Mouse (Mus musculus) WW6 (cell line): Measurements from ENCODE around the gene Dlx6.

Experiments
- DNase-seq: peaks from one replicate; pipeline ENCODE4 v3.0.0-alpha.2; 2013; ENCODE audit warnings: low read depth, low spot score

The Dlx6 gene

GRCm38 (mm10) chr6:6863160-6863870, at the start of gene Dlx6:
TSS of gene Dlx6 (plus strand) at chr6:6863334.
- no peak for DNase-seq

- DNase-seq = no peak
Measured at GRCm38 (mm10) chr6:6816821-6817220, 46.3 kb upstream of the Dlx6 start.

DNA sequence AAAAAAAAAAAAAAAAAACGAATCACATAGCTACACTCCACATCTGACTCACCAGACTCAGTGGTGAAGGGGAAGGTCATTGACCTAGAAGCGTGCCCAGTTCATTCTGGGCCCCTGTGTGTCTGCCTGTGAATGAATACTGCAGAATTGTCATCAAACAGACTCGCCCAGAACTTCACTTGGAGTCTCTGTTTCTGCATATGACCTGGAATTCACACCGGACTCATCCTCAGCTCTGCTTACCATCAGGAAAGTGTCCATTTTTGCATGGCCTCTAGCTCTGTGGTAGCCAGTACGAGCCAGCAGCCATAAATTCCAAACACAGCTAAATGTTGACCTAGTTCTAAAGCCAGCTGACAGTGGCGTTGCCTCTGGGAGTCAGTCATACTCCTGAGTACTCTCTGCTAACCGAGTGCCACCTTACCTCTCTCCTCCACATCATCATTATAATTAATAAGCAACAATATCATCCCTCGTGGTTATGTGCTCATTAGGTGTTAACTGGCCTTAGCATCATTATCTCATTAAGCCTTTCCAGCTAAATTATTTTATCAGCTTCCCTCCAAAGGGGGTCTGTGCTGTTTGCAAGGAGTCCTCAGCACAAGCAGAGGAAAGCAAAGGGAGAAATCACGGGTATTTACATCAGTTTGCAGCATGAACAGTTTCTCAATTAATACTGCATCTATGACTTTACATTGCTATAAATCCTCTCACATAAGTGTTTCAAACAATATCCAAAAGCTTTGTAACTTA, 44.9 kb upstream of the Dlx6 start:
- no peak for DNase-seq

GRCm38 (mm10) chr6:6819134-6819533, 44.0 kb upstream of the Dlx6 start:
- no peak for DNase-seq

DNA sequence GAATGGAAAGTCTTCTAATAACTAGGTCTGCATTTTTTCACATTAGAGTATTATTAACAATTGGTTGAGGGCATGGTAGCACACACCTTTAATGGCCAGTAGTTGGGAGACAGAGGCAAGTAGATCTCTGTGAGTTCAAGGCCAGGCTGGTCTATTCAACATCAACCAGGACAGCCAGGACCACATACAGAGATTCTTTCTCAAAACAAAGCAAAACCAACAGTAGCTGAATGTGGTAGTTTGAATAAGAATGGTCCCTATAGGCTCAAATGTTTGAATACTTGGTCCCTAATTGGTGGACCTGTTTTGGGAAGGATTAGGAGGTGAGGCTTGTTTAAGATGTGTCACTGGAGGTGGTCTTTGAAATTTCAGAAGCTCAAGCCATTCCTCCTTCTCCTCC, 37.8 kb upstream of the Dlx6 start:
- DNase-seq = no peak

- no peak for DNase-seq
Measured at GRCm38 (mm10) chr6:6826861-6827260, 36.3 kb upstream of the Dlx6 start.

DNA sequence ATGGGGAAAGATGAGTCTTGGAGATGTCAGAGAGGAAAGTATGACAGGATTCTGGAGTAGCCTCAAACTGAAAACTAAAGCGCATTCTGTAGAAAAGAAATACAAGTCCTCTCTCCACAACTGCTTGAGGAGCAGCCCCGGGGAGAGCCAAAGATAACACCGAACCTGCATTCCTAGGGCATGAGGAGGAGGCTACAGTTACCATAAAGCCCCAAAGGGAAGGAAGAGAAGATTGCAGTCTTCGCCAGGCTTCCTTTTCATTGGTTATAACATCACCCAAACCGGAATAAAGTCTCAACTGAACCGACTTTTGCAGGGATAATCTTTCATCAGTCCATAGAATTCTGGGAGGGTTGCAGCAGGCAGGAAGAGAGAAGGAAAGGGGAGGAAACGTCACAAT, 32.7 kb upstream of the Dlx6 start:
- no peak for DNase-seq

DNA sequence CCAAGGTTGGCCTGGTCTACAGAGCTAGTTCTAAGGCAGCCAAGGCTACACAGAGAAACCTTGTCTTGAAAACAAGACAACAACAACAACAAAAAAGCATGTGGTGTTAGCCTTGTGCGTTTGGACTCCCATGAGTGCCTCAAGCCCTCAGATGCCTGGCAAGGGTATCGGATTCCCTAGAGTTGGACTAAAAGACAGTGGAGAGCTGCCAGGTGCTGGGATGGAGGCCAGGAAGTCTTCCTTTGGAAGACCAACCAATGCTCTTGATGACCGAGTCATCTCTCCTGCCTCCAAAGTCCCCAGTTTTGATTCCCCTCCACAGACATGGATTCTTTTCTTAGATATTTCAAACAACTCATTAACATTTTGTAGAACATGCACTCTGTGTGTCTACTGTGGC, 29.8 kb upstream of the Dlx6 start:
- no peak for DNase-seq

DNA sequence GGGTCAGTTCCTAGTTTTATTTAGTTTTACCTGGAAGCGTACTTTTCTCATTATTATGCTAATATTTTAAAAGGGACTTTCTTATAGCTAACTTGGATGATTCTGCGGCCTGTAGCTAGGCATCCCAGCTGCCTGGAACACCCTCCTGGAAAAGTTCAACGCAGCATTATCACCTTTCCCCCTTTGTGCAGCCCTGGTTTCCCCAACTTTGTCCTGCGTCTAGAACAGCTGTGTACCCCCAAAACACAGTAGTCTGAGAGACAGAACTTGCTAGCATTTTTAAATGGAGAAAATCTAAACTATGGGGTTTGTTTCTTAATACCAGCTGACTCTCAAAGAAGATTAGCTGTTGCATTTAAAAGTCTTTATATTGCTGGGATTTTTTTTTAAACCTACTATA, 14.6 kb upstream of the Dlx6 start:
- no peak for DNase-seq

DNA sequence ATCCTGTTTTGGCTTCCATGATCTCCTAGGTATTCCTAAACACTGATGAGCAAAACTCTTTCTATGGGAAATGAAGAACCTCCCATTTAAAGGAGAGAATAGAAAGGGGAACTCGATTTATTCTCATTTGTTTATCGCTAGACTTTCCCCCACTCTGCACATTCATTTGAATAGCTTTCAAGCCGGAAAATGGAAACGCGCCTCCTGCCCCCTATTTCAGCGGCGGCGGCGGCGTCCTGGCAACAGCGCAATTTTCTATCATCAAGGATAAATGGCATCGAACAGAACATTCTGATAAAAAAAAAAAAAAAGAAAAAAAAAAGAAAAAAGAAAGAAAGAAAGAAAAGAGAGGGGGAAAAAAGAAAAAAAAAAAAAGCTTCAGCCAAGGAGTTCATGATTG, 13.4 kb upstream of the Dlx6 start:
- no peak for DNase-seq

DNA sequence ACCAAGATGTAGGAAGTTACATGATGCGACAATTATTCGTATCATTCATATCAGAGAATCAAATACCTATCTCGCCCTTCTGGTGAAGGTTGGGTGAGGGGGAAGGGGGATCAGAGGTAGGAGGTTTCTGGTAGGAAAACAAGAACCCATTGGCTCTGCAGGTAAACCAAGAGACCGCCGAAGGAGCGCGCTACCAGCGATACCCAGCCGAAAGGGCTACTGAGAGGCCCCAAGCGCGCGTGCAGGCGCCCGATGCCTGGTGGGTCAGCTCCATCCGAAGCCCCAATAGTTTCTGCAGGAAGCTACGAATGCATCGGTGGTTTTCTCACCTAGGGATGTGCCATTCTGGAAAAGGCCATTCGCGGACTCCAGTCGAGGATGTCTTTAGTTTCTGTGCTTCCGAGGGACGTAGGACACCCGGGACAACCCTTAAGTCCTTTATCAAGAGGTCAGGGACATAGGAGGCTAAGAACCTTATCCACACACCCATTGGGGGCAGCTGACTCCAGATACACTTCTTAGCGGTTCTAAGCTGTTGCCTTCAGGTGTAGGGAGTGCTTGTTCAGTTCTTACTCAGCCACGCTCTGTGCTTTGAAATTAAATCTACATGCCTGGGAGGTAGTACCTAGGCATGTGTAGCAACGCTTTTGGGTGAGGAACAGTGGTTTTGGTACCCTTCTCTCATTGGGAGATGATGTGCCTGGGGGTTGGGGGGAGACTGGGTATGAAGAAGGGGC, 12.6 kb upstream of the Dlx6 start:
- DNase-seq = no peak

DNA sequence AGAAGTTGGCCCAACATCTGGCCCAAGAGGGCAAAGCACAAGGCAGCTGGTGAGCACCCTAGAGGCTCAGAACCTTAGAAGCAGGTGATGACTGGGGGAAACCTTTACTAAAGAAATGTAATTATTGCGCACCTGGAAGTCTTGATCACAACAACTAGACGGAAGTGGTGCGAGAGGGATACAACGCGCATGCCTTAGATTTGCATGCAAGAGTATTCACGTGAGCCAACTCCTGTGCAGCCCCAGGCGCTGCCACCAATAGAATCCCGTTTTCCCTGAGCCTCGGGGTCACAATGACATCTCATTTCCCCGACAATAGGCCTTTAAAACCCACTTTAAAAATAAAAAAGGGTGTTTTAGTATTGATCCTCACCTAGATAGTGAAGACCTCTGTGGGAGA, 12.0 kb upstream of the Dlx6 start:
- no peak for DNase-seq

- DNase-seq = no peak
Measured at GRCm38 (mm10) chr6:6852944-6853343, 10.2 kb upstream of the Dlx6 start.

DNA sequence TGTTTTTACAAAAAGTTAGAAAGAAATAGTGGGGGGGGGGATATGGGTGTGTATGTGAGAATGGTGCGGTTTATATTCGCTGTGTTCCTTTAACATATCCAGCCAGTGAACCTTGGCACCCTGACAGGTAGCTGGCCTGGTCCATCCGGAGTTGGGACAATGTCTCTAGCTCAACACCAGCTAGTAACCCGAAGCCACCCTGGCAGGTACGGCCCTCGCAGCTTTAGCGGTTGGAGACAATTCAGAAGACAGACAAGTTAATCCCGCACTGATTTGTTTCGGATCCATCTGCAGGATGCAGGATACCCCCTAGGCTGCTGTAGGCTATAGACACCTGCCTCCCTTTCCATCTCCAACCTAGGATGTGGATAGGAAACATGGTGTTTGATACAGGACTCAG, 9.0 kb upstream of the Dlx6 start:
- DNase-seq = no peak

DNA sequence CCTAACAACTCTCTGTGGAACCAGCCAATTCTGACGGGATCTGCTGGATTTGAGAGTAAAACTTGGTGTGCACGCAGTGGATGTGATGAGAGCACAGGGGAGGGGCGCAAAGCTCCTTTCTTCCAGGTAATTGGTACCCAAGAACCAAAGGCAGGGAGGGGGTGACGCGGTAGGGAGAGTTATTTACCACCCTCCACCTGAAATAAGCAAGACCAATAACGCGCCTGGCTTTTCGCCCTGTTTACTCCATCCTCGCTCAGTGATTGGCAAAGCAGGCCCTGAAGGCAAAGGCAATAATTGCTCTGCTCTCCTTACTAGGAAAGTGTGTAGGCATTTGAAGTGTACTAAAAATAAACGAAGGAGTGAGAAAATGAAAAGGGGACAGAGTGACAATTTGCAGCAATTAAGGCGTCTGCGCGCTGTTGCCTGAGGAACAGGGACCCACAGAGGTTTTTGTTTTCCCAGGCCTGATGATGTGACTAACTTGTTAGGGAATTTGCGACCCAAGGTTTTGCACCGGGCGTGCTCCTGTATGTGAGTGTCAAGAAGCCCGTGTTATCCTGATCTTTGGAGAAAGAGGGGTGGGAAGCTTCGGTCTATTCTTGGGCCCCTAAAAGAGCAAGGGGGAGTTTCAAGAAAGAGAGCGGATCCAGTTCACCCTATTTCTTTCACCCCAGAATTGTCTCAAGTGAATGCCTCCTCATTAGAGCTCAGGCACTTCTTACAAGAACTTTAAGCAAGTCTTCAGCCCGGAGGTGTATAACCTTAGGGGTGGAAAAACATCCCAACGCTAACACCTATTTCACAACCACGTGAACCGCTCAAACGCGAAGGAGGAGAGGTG, 8.0 kb upstream of the Dlx6 start:
- no peak for DNase-seq

DNA sequence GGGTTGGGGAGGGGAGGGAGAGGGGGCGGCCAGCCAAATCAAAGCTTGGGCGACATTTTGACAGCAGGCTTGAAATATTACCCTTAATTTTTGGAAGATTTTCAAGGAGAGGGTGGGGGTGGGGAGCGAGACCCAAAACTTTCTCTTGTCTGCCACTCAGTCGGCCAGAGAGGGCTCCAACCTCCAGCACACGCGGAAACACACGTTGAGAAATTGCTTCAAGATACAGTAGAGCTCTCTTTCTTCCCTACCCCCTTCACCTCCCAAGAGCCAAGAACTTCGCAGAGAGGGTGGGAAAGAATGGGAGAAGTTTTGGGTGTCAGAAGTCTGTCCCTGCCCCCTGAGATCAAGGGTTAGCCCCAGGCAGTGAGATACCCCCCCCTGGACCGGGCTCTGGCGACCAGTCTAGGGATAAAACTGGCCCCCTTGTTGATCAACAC, 7.4 kb upstream of the Dlx6 start:
- no peak for DNase-seq

DNA sequence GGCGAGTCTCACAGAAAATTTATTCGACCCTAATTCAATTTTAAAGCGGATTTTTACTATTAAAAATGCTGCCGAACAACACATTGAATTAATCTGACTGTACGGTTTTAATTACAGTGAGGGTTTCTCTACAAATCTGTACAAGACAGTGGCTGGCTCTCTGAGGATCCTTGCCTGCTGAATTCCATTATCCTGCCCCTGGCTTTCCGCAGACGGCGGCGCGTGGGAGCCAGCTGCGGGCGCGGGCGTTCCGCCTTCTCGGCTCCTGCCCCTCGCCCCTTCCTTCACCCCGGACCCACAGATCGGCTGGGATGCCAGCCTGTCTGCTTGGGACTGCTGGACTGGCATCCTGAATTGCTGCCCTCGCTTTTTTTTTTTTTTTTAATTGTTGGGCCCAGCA, 6.8 kb upstream of the Dlx6 start:
- no peak for DNase-seq

DNA sequence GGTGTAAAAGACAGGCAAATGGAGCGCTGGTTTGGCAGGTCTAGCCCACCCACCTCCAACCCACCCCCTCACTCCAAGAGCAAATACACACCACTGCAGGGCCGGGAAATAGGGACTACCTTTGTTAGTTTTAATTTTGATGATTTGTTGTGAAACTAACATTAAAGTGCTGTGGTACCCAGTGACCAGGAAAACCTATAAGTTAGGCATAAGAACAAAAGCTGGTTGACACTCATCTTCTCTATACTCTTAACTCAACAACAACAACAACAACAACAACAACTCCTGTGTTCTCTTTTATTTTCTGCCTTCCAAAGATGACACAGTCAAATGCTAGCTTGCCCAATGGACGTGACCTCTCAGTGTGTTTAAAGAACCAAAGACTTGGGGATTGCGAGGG, 6.3 kb upstream of the Dlx6 start:
- no peak for DNase-seq

- DNase-seq = no peak
Measured at GRCm38 (mm10) chr6:6857766-6858165, 5.4 kb upstream of the Dlx6 start.

DNA sequence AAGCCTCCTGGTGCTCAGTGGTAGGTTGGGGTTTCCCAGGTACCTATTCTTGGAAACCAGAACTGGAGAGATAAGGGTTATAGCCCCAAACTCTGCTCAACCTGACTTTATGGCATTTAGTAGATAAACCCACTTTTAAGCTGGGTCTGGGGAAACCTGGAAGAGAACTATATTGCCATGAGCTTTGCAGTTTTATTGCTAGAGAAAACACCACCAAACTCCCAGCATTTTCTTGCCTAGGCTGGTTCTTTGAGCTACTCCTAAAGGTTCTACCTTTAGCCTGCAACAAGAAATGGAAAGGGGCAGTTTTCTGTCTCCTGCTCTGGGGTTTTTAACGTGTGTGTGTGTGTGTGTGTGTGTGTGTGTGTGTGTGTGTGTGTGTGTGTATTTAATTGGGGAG, 4.6 kb upstream of the Dlx6 start:
- DNase-seq = no peak

DNA sequence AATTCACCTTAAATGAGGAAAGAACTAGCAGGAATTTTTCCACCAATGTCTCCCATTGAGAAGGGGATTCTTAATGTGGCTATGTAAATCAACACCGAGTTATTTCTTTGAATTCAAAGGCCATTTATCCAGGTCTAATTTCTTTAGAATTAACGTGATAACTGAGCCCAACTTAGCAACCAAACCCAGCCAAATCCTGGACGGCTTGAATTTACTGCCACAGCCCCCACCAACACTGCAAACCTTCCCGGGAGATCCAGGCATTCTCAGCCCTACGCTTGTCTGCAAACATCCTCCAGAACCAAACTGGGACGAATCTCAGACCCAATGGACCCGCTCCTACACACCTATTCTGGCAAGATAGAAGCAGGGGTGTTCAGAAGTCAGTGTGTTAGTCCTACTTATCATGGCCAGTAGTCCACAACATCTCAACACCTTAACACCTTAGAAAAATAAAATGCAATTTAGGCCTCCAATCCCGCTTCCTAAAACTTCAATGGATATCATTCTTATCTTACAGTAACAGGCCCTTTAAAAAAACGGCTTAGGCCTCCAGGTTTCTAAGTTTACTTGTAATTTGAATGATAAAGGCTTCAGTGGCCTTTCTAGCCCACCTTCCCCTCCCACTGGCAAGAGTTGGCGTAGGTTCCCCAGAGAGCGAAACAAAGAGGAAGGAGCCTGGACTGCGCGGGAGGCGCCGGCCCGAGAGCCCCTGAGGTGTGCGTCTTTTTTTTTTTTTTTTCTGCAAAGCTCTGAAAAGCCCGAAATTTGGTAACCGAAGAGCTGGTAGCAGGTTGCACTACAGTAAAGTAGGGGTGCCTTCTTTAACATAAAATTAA, 3.8 kb upstream of the Dlx6 start:
- DNase-seq = no peak
